Mouse (Mus musculus) lung, adult 2 months (tissue): Measurements from ENCODE around the gene Trub2.

ENCODE experiments used
- CTCF ChIP-seq: fragments of 200-500 bp; IDR thresholded peaks from 2 replicates; pipeline ENCODE4 v1.5.1; 2011; ENCODE audit warnings: mild to moderate bottlenecking, low read length, control low read depth; ENCODE audit not compliant: insufficient read depth
- POLR2A ChIP-seq: fragments of 200-500 bp; IDR thresholded peaks from 2 replicates; pipeline ENCODE4 v1.6.1; 2011; ENCODE audit warnings: low read depth, mild to moderate bottlenecking, control low read depth, low read length, borderline replicate concordance; ENCODE audit errors: extremely low read depth

DNA sequence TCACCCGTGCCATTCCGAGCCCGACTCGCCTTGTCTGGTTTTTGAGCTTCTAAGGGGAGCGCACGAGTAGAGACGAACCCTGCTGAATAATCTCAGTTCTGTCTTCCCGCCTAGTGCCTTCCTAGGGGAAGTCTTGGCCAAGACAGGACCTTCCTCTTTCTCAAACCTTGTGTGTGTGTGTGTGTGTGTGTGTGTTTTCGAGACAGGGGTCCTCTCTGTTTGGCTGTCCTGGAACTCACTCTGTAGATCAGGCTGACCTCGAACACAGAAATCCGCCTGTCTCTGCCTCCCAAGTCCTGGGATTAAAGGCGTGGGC, 39.4 kb upstream of the Trub2 start:
- no peak for TF ChIP-seq CTCF
- TF ChIP-seq POLR2A: no peak
